Mouse (Mus musculus): ENCODE data around the gene Fkbp9.
"Not testable (repeated sequence)": the region's sequence is repeated elsewhere in the genome, so short reads cannot be mapped to it uniquely, and the experiment has no call there.

Gene Fkbp9

DNA sequence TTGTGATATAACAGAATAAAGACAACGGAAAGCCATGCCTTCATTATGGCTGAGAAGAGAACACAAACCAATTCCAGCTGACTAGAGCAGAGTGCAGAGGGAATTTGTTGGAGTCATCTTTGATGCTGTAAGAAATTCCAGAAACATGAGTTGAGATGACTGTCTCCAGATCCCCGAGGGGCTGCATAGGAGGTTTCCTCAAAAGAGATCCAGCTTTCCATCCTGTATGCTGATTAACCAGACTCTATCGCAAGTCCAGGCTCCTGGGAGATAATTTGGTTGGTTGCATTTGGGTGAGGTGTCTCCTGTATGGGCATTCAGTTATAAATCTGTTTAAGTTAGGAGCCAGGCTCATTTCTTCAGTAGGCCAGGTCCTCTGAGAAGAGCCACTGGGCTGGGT lies 5.8 kb downstream of the Fkbp9 start:
- no peak for DNase-seq (ENCODE audit: low spot score in 2 of 2)

DNA sequence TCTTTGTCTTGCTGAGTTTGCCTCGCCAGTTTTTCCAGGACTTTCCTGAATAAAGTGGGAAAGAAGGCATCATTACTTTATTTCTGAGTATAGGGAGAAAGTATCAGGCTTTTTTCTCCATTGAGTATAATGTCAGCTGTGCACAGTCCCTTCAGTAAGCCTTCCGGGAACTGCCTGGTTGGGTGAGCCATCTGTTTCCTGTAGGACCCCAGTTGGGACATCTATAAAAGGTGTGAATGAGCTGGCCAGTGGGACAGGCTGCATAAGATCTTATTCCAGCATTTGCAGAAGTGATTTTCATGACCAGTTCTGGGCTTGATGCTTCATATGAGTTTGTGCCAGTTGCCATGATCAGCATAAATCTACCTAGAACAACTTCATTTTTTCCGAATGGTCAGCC lies 11.4 kb downstream of the Fkbp9 start:
- DNase-seq (ENCODE audit: low spot score in 2 of 2), result no peak

DNA sequence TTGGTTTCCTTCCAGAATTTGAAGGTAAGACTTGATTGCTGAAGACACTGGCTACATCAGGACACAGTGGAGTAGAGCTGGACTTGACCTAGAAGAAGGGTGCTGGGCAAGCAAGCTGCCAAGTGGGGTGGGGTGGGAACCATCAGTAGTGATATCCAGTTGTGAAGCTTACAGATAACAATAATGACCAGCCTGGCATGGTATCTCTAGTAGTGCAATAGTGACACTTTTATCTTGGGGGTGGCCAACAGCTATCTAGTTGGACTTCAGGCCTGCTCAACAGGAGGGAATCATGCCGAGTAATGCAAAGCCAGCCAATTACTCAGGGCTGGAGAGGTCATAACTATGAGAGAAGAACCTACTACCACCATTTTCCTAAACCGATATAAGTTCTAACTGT lies 12.5 kb downstream of the Fkbp9 start:
- DNase-seq (ENCODE audit: low spot score in 2 of 2), result no peak

DNA sequence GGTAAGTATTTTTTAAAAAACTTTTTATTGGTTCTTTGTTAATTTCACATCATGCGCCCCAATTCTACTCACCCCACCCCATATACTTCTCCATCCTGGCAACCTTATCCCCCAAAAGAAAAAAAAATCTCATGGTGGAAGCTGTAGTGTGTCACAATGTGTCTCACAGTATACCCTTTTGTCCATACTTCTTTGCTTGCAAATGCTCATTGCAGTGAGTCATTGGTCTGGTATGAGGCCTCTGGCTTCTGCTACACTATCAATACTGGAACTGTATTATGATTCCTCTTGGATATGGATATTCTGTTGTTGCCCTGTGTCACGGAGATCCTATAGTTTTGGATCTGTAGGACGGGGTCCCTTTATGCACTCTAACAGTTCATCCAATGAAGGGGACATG lies 17.1 kb downstream of the Fkbp9 start:
- no peak for DNase-seq (ENCODE audit: low spot score in 2 of 2)

DNA sequence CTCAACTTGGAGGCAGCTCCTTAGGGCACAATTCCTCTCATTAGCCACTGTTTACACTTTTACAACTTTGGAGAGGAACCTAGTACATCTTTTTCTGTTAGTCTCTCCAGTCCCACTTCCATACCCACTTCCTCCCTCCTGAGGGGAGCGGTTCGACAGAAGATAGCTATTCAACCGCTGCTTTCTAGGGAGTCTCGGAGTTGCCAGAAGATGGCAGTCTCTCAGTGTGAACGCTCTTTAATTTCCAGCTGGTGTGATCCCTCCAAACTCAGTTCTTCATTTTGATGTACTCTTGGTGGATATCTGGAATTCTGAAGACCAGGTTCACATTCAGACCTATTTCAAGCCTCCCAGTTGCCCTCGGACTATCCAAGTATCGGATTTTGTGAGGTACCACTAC lies 18.5 kb downstream of the Fkbp9 start:
- no peak for DNase-seq (ENCODE audit: low spot score in 2 of 2)

DNA sequence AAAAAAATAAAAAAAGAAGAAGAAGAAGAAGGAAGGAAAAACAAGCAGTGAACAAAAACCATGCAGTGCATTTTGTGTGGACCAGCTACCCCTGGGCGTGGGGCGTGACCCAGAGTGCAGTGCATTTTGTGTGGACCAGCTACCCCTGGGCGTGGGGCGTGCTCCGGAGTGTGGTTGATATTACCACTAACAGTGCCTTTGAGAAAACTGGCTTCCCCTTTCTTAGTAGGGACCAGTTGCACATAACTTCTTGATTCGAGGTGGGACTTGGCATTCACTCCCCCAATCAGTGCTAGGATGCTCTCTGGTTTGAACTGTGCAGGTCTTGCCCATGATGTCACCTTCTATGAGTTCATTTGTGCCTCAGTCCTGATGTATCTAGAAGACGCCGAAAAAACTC lies 22.9 kb downstream of the Fkbp9 start:
- no peak for DNase-seq (ENCODE audit: low spot score in 2 of 2)

DNA sequence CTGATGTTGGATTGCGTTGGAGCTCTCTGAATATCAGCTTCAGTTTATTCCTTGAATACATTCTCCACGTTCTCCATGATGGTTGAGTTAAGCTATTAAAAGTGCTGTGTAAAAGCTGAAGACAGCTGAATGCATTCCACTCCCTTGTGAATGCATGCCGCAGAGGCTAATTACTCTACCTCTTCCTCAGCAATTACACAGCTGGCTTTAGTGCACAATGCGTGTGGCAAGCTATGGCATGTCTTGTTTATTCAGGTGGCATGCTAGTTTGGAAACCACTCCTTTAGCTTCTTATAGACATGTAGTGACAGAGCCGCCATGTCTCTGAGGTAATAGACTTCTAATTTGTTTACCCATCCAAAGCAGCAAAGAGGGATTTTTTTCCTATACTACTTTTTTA lies 24.9 kb downstream of the Fkbp9 start:
- no peak for DNase-seq (ENCODE audit: low spot score in 2 of 2)

DNA sequence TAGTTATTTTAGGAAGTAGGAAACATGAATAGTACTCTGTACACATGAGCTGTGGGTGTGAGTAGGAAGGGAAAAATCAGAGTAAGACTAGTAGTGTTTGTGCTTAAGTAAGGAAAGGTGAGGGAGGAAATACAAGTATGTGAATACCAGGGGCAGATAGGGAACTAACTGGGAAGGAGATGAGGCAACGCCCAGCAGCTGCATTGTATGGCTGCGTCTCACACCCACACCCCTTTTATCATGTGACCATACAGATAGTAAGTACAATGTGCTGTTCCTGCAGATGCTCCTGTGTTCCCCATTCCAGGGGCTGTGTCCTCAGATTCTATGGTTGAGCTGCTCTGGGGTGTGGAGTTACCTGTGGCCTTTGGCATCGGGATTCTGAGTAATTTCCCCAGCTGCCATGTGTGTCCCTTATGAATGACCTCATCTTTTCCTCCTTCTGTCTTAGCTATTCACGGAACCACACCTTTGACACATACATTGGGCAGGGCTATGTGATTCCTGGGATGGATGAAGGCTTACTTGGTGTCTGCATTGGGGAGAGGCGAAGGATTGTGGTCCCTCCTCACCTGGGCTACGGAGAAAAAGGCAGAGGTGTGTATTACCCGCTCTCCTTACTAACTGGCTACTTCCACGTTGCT lies 28.5 kb downstream of the Fkbp9 start:
- no peak for DNase-seq (ENCODE audit: low spot score in 2 of 2)

DNA sequence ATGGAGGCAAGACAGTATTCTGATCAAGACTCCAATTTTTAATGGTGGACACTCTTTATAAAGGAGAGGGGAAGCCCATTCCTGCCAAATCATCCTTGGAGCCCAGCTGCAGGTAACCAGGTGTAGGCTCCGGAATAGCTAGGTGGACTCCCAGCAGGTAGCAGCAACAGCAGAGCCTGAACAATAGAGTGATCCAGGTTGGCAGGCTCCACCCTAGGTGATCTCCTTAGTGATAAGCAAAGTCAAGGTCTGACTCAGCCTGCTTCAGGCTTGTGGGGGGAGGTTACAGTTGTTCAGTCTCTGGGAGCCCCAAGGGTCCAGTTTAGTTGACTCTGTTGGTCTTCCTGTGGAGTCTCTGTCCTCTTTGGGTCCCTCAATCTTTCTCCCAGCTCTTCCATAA lies 35.0 kb downstream of the Fkbp9 start:
- not testable (repeated sequence) for DNase-seq (ENCODE audit: low spot score in 2 of 2)

DNA sequence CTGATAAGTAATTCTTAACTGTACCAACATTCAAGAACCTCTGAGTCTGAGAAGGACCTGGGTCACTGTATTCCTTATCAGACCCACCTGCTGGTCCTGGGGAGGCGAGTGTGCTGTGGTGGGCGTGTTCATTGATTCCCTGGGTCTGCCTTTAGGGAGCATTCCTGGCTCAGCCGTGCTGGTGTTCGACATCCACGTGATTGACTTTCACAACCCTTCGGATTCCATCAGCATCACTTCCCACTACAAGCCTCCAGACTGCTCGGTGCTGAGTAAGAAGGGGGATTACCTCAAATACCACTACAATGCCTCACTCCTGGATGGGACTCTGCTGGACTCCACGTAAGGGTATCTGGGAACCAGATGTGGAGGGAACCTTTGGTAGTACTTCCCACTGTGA lies 36.7 kb downstream of the Fkbp9 start:
- no peak for DNase-seq (ENCODE audit: low spot score in 2 of 2)

DNA sequence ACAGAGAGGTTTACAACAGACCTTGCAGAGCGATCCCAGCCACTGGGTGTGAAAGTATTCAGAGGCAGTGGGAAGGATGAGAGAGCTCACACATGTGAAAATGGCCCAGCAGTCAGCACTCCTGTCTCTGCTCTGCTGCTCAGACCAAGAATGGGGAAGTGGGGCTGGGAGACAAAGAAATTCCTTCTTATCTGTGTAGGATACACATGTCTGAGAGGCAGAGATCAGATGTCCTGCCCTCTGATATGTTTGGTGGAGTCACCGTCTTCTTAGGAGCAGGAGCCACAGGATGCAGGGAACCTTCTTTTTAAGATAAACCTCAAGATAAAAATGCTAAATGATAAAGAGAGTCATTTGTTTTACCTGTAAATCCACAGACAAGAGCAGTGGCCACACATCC lies 38.2 kb downstream of the Fkbp9 start:
- DNase-seq (ENCODE audit: low spot score in 2 of 2), result no peak

DNA sequence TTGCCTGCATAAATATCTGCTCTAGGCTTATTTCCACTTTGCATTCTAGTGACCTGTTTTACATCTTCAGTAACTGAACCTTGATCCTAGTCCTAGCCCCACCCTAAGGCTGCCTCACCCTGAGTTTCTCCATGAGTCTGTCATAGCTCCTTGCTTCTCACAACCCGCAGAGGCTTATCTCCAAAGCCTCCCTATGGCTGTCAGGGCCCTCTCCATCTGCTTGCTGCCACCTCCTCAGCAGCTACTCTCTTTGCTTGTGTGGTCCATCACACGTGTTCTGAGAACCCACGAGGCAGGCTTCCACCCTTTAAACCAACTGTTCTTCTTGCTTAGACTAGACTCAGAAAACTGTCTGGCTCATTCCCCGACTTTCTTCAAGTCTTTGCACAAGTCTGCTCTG lies 45.0 kb downstream of the Fkbp9 start:
- DNase-seq (ENCODE audit: low spot score in 2 of 2), result no peak

DNA sequence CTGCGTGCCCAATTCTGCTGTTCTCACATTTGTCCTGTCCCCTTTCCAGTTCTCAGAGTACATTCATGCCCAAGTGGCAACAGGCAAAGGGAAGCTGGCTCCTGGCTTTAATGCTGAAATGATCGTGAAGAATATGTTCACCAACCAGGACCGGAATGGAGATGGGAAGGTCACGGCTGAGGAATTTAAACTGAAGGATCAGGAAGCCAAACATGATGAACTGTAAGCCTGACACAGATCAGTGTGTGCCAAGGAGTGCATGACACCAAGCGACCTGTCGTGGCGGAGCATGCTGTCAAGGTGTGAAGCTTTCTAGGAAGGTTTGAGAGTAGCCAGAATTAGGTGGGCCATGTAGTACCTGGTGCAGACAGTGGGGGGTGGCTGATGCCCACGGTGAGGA lies 46.1 kb downstream of the Fkbp9 start:
- DNase-seq (ENCODE audit: low spot score in 2 of 2), result no peak

DNA sequence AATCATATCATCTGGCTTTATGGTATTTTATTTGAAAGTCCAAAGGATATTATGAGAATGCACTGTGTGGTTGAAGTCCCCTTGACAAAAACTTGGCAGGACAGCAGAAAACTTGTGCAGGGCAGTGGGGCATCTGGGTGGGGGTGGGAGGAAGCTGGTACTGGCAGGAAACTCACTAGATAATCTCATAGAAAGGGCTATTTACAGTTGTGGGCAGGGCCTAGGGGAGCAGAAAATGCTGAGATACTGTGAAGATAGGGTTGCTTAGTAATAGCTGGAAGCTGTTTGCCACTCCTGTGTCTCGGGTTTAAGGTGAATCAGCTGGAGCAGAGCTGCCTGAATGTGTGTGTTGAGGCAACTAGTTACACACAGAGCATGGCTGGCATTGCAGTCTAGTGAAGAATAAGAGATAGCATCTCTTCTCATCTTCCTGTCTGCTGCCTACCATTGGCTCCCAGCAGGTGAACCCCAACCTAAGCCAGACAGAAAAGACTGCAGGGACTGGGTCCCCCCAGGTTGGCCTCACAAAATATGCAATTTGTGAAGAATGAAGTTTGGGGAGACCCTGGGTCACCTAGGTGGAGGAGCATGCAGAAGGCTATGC lies 47.6 kb downstream of the Fkbp9 start:
- DNase-seq (ENCODE audit: low spot score in 2 of 2), result no peak

DNA sequence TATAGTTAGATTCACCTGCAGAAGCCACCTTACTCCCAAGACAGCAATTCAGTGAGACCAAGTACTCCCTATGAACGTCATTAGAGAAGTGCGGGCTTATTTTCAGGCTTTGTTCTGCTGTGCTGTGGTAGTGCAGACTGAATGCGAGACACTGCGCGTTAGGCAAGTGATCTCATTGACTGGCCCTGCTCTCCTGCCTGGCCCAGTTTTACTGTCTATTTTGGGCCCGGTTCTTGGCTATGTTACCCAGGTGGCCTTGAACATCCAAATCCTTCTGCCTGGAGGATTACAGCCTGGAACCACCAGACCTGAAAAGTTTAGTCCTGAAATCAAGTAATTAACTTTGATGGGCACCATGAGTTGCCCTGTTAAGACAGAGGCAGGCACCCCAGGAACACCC lies 56.7 kb downstream of the Fkbp9 start:
- no peak for DNase-seq (ENCODE audit: low spot score in 2 of 2)

DNA sequence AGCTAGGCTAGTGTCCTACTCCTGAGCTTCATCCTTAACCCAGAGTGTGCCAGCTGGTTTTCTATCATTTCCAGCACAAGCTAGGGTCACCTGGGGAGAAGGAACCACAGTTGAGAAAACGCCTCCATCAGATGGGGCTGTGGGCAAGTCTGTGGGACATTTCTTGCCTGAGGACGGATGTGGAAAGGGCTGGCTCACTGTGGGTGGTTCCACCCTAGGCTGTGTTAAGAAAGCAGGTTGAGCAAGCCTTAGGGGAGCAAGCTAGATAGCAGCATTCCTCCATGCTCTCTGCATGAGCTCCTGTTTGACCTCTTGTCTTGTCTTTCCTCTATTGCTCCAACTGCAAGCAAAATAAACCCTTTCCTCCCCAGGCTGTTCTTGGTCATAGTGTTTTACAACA lies 58.9 kb downstream of the Fkbp9 start:
- DNase-seq (ENCODE audit: low spot score in 2 of 2), result no peak

DNA sequence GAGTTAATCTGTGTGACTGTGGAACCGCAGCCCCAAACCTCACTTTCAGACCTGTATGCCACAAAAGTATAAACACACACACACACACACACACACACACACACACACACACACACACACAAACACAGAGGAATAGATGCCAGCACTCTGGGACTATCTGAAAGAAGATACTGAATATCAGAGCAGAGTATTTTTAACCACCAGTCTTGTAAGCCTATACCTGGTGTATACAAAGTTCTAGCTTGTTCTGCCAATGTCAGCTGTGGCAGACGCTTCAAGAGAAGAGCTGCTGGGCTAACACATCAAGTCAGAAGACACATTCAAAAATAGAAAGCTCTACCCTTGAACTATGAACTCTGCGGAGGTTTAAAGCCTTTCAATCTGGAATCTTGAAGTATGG lies 67.7 kb downstream of the Fkbp9 start:
- no peak for DNase-seq (ENCODE audit: low spot score in 2 of 2)

DNA sequence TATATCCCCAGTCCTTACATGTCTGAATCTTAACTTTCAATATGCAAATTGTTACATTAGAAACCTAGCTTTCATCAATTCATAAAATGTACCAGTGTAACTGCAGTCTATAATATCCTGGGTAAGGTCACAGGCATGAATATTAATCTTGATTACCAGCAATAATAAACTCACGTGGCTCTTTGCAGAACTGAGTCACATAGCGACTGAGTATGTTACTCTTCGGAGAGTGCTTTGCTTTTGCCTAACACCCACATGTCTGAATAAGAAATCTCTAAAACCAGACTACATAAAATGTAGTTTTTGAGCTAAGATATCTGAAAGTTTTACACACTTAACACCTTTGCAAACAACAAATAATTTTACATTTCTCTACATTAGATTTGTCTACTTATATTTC lies 69.5 kb downstream of the Fkbp9 start:
- no peak for DNase-seq (ENCODE audit: low spot score in 2 of 2)

DNA sequence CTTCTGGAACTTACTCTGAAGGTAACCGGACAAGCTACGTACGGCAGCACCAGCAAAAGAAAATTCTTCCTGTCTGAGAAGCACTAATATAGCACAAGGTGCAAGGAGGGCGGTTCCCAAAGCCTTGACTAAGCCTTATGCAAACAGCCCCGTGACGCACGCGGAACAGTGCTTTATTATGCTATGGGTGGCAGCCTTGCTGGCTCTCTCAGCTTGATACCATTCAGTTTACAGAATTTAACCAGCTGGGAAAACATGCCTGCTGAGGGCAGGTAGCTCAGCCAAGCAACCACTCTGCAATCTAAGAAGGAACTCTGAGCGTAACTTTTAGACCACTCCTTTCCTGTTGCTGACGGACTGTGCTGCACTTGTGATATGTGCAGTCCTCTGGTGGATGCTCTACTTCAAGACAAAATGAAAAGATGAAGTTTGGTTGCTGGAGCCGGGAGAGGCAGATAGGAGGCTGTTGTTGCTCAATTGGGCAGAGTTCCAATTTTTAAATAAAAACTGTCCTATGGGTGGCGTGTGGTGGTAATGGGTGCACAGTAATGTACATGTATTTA lies 70.0 kb downstream of the Fkbp9 start:
- DNase-seq (ENCODE audit: low spot score in 2 of 2), result peak; percentile 77 to 85

DNA sequence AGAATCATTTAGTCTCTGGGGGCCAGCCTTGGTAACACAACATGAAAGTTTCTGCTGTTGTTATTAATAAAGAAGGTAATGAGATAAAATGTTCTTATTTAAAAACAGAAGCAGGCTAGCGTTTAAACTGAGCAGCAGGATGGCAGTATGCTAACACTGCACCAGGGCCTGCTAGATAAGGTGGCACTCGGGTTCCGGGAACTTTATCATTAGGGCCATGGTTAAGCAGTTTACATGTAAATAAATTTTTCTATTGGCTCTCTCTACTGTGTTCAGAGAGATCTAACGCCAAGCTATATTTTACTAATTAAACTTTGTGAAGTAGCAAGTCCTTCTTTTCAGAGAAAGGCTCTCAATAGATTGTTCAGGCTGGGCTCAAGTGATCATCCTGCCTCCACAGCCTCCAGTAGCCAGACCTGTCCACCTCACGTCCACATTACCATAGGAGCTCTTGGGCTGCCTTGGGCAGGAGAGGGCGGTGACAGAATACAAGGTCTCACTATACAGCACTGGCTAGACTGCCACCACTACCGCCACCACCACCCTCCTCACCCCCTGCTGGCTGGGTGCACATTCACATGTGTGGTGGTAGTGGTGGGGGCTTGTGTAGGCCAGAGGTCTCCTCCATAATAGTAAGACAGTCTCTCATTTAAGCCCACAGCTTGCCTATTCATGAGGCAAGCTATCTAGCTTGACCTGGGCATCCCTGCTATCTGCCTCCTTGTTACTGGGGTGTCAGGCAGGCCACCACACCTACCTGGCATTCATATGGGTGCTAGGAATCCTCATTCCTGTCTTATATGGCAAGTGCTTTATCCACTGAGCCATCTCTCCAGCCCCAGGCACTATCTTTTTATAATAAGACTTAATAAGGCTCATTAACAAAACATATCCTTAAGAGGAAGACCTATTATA lies 71.0 kb downstream of the Fkbp9 start:
- DNase-seq (ENCODE audit: low spot score in 2 of 2), result peak; percentile 67 to 80

DNA sequence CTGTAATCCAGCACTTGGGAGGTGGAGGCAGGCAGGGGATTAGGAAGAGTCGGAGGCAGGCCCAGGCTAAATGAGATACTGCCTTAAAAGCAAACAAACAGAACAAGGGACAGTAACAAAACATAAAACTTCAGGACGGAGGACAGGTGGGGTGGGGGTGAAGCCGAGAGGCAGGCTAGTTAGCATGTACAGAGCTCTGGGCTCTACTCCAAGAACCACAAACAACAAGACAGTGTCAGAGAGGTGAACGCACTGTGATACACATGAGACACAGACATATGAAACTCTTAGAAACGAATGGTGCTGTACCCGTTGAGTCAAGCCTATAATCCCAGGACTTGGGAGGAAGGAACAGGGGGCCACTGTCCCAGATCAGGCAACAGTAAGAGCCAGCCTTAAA lies 72.0 kb downstream of the Fkbp9 start:
- DNase-seq (ENCODE audit: low spot score in 2 of 2), result no peak

DNA sequence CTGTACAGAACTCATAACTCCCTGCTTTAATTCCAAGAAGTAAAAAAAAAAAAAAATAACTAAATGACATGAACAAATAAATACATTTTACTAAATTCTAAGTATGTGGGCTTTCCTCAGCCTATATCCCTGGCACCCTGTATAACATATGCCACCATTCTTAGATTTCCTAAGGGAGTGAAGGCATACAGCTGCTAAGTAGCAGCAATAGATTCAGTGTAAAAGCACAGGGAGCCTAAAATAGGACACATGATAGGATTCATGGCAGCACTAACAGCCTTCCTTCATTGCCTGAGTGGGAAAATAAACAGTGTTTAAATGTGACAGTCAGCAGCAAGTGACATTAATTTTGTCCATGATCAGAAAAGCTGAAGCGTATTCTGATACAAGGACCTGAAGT lies 72.5 kb downstream of the Fkbp9 start:
- DNase-seq (ENCODE audit: low spot score in 2 of 2), result no peak

DNA sequence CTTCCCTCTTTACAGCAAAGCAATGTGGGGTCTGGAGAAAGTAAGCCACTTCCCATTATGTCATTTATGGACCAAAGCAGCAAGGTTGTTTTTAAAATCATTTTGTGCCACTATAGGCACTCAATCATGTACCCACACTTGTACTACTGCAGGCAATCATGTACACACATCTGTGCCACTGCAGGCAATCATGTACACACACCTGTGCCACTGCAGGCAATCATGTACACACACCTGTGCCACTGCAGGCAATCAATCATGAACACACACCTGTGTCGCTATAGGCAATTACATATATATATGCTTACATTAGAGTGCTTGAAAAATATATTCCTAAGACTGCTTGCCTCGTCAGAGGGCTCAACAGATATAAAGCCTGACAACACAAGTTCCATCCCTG lies 73.1 kb downstream of the Fkbp9 start:
- DNase-seq (ENCODE audit: low spot score in 2 of 2), result no peak

Measured in spleen, postnatal 4 days (tissue).